Mouse (Mus musculus): ENCODE data around the gene Tcf20. TPM values are rescaled to one million over a fixed set of nuclear protein-coding genes. Genes with fewer than 3 reads are reported as not detected.

Gene Tcf20
- polyA plus RNA-seq, 2 experiments = 2.9 to 5.7 TPM

GRCm38 (mm10) chr15:82809511-82809910 lies 178.2 kb downstream of the Tcf20 start:
- TF ChIP-seq EP300 (IDR thresholded peaks at IDR 0.05; ENCODE audit: low read depth) = no peak
- no peak for TF ChIP-seq CTCF (IDR thresholded peaks at IDR 0.05; ENCODE audit: low read depth)
- no peaks in the 10 kb centered on the region for H3K27me3 ChIP-seq (ENCODE audit: control insufficient read depth, insufficient read depth, low read length)
- 41% methylated on average over 6 of the region's 6 CpGs for WGBS (ENCODE audit: insufficient replicate concordance)
- no peaks in the 10 kb centered on the region for H3K9me3 ChIP-seq (ENCODE audit: control insufficient read depth, low read length)
- peak; percentile 42; the same call in 1 of the 2 replicates for ATAC-seq (ENCODE audit: insufficient read depth)
- no peak overlapping the region for H3K27ac ChIP-seq
- H3K9ac ChIP-seq (replicated peaks) = no peak overlapping the region
- peaks cover 18 to 19% of the 10 kb centered on the region in 2 experiments for H3K4me1 ChIP-seq (replicated peaks; ENCODE audit: control insufficient read depth in 2 of 2, insufficient read depth in 2 of 2, low read length in 1 of 2)
- DNase-seq (ENCODE audit: low read depth in 3 of 3, low spot score in 3 of 3) = peak in 1 of 3 experiments; percentile 6
- H3K4me2 ChIP-seq (ENCODE audit: low read depth) = no peak overlapping the region
- no peaks in the 10 kb centered on the region; the same call in none of the 2 replicates for H3K36me3 ChIP-seq (replicated peaks; ENCODE audit: control insufficient read depth, insufficient read depth, low read depth)
- H3K4me3 ChIP-seq (ENCODE audit: insufficient read depth in 1 of 2, low read depth in 2 of 2, low read length in 2 of 2) = no peak overlapping the region

- H3K4me2 ChIP-seq (ENCODE audit: low read depth) = no peak overlapping the region
- no peaks in the 10 kb centered on the region for H3K27me3 ChIP-seq (ENCODE audit: control insufficient read depth, insufficient read depth, low read length)
- no peak overlapping the region for H3K27ac ChIP-seq
- TF ChIP-seq EP300 (IDR thresholded peaks at IDR 0.05; ENCODE audit: low read depth) = no peak
- TF ChIP-seq CTCF (IDR thresholded peaks at IDR 0.05; ENCODE audit: low read depth) = no peak
- H3K9me3 ChIP-seq (ENCODE audit: control insufficient read depth, low read length) = no peaks in the 10 kb centered on the region
- peaks cover 18 to 19% of the 10 kb centered on the region in 2 experiments for H3K4me1 ChIP-seq (replicated peaks; ENCODE audit: control insufficient read depth in 2 of 2, insufficient read depth in 2 of 2, low read length in 1 of 2)
- no peak overlapping the region for H3K9ac ChIP-seq (replicated peaks)
- ATAC-seq (ENCODE audit: insufficient read depth) (no peak), DNase-seq (ENCODE audit: low read depth in 3 of 3, low spot score in 3 of 3) (no peak)
- H3K4me3 ChIP-seq (ENCODE audit: insufficient read depth in 1 of 2, low read depth in 2 of 2, low read length in 2 of 2) = no peak overlapping the region
- 64% methylated on average over 5 of the region's 5 CpGs for WGBS (ENCODE audit: insufficient replicate concordance)
- no peaks in the 10 kb centered on the region; the same call in 1 of the 2 replicates for H3K36me3 ChIP-seq (replicated peaks; ENCODE audit: control insufficient read depth, insufficient read depth, low read depth)
Observed at GRCm38 (mm10) chr15:82806969-82807763, 180.5 kb downstream of the Tcf20 start.

- Histone ChIP-seq H3K4me3 (ENCODE audit: insufficient read depth in 1 of 2, low read depth in 2 of 2, low read length in 2 of 2) (no peak overlapping the region), H3K9me3 (ENCODE audit: control insufficient read depth, low read length) (no peaks in the 10 kb centered on the region), H3K27me3 (ENCODE audit: control insufficient read depth, insufficient read depth, low read length) (no peaks in the 10 kb centered on the region), H3K9ac (replicated peaks) (no peak overlapping the region), H3K36me3 (replicated peaks; ENCODE audit: control insufficient read depth, insufficient read depth, low read depth) (no peaks in the 10 kb centered on the region; the same call in 1 of the 2 replicates), H3K4me2 (ENCODE audit: low read depth) (no peak overlapping the region), H3K4me1 (replicated peaks; ENCODE audit: control insufficient read depth in 2 of 2, insufficient read depth in 2 of 2, low read length in 1 of 2) (peaks cover 5 to 7% of the 10 kb centered on the region in 2 experiments), H3K27ac (no peak overlapping the region)
- no peak for ATAC-seq (ENCODE audit: insufficient read depth)
- DNase-seq (ENCODE audit: low read depth in 3 of 3, low spot score in 3 of 3) = peak; percentile 20 to 39 (median 32)
- 70% methylated on average over 5 of the region's 5 CpGs for WGBS (ENCODE audit: insufficient replicate concordance)
- TF ChIP-seq CTCF (IDR thresholded peaks at IDR 0.05; ENCODE audit: low read depth) (peak; percentile 81), EP300 (IDR thresholded peaks at IDR 0.05; ENCODE audit: low read depth) (no peak)
Observed at GRCm38 (mm10) chr15:82804708-82805639, 182.7 kb downstream of the Tcf20 start.

GRCm38 (mm10) chr15:82795936-82796440 lies 191.7 kb downstream of the Tcf20 start:
- WGBS (ENCODE audit: insufficient replicate concordance) = 32% methylated on average over 3 of the region's 3 CpGs
- H3K9ac ChIP-seq (replicated peaks) = no peak overlapping the region
- H3K27ac ChIP-seq = no peak overlapping the region
- H3K4me3 ChIP-seq (ENCODE audit: insufficient read depth in 1 of 2, low read depth in 2 of 2, low read length in 2 of 2) = no peak overlapping the region
- TF ChIP-seq CTCF (IDR thresholded peaks at IDR 0.05; ENCODE audit: low read depth) (no peak), EP300 (IDR thresholded peaks at IDR 0.05; ENCODE audit: low read depth) (no peak)
- no peaks in the 10 kb centered on the region for H3K9me3 ChIP-seq (ENCODE audit: control insufficient read depth, low read length)
- no peaks in the 10 kb centered on the region for H3K36me3 ChIP-seq (replicated peaks; ENCODE audit: control insufficient read depth, insufficient read depth, low read depth)
- no peak overlapping the region for H3K4me2 ChIP-seq (ENCODE audit: low read depth)
- no peaks in the 10 kb centered on the region for H3K27me3 ChIP-seq (ENCODE audit: control insufficient read depth, insufficient read depth, low read length)
- no peak for DNase-seq (ENCODE audit: low read depth in 3 of 3, low spot score in 3 of 3)
- H3K4me1 ChIP-seq (replicated peaks; ENCODE audit: control insufficient read depth in 2 of 2, insufficient read depth in 2 of 2, low read length in 1 of 2) = peaks cover 0 to 8% of the 10 kb centered on the region in 2 experiments; a peak in 2 of 4 replicates
- ATAC-seq (ENCODE audit: insufficient read depth) = peak; percentile 23; the same call in 1 of the 2 replicates

All from liver, embryonic 14.5 days (tissue).